Mouse (Mus musculus) heart, postnatal 0 days (tissue): Measurements from ENCODE around the gene Fat3.

Experiments used
- CTCF ChIP-seq: IDR thresholded peaks from 2 replicates; pipeline ENCODE4 v1.5.1; 2016; ENCODE audit warnings: antibody characterized with exemption, control low read depth, low read depth
- EP300 ChIP-seq: IDR thresholded peaks from 2 replicates; pipeline ENCODE4 v1.6.1; 2016; ENCODE audit warnings: antibody characterized with exemption, low read depth

- TF ChIP-seq CTCF: no peak
- TF ChIP-seq EP300: no peak
These were observed 333.0 kb downstream of the Fat3 start for GRCm38 (mm10) chr9:16168051-16168450.
